ENCODE assay signal across 8 mouse cellular contexts in genomic region chr1:193160317-193161032, GRCm38 (mm10). TPM values are rescaled to one million over a fixed set of nuclear protein-coding genes. Genes with fewer than 3 reads are reported as not detected.
A peak's percentile ranks its signal among the peaks of the same experiment; 100 is the strongest.
DNase-seq lines count a peak whose midpoint lies in the region; ATAC-seq lines count a peak whose summit lies in the region.

No protein-coding gene starts in this region.

- H3K4me2 ChIP-seq in limb, embryonic 12.5 days = peak overlapping the region; percentile 54
- H3K4me2 ChIP-seq in midbrain, embryonic 11.5 days = peak overlapping the region; percentile 42
- H3K4me2 ChIP-seq in stomach, embryonic 14.5 days (replicated peaks; ENCODE audit: low read depth, low read length) = peak overlapping the region; percentile 49

- peaks cover 17% of the 10 kb centered on the region for H3K4me1 ChIP-seq in limb, embryonic 12.5 days (replicated peaks)
- 0 out of 2 replicates have a peak, but pooled peaks cover 2% of the 10 kb centered on the region for H3K4me1 ChIP-seq in midbrain, embryonic 11.5 days (ENCODE audit: control insufficient read depth, insufficient read depth, low read length)
- peaks cover 29% of the 10 kb centered on the region for H3K4me1 ChIP-seq in stomach, embryonic 14.5 days (ENCODE audit: control insufficient read depth, insufficient read depth, low read length)

- H3K9me3 ChIP-seq in limb, embryonic 12.5 days = no peaks in the 10 kb centered on the region
- no peaks in the 10 kb centered on the region for H3K9me3 ChIP-seq in midbrain, embryonic 11.5 days (ENCODE audit: control insufficient read depth, low read length)
- H3K9me3 ChIP-seq in stomach, embryonic 14.5 days (ENCODE audit: control insufficient read depth, low read depth, low read length) = no peaks in the 10 kb centered on the region

- H3K36me3 ChIP-seq in limb, embryonic 12.5 days = no peaks in the 10 kb centered on the region
- no peaks in the 10 kb centered on the region for H3K36me3 ChIP-seq in midbrain, embryonic 11.5 days (ENCODE audit: control insufficient read depth, insufficient read depth, low read length)
- H3K36me3 ChIP-seq in stomach, embryonic 14.5 days (ENCODE audit: control insufficient read depth, insufficient read depth, low read length) = no peaks in the 10 kb centered on the region; the same call in 1 of the 2 replicates

- intact Hi-C loops in heart, postnatal 36 days (cut with DNase I) = no loop called here

- peak; percentile 36; the same call in 1 of the 2 replicates for ATAC-seq in erythroblast, adult 5-6 weeks (replicated peaks; ENCODE audit: low FRiP score, poor library complexity, severe bottlenecking)
- ATAC-seq in limb, embryonic 12.5 days (ENCODE audit: insufficient number of reproducible peaks, insufficient read depth, low FRiP score, low TSS enrichment, low read depth) = 0 out of 2 replicates have a peak, but pooled peaks have one; percentile 59
- ATAC-seq in midbrain, embryonic 11.5 days (ENCODE audit: low FRiP score) = peak; percentile 76
- ATAC-seq in stomach, embryonic 14.5 days (ENCODE audit: insufficient number of reproducible peaks, insufficient read depth, low FRiP score, low read depth) = peak; percentile 66; the same call in 1 of the 2 replicates
- ATAC-seq in erythroid progenitor cell, adult 5-6 weeks (replicated peaks; ENCODE audit: low FRiP score, poor library complexity, severe bottlenecking) = no peak

- H3K9ac ChIP-seq in limb, embryonic 12.5 days (replicated peaks) = peak overlapping the region; percentile 37; the same call in 1 of the 2 replicates
- peak overlapping the region; percentile 38; the same call in 1 of the 2 replicates for H3K9ac ChIP-seq in midbrain, embryonic 11.5 days (ENCODE audit: low read length)
- H3K9ac ChIP-seq in stomach, embryonic 14.5 days (replicated peaks; ENCODE audit: low read depth, low read length) = 0 out of 2 replicates have a peak overlapping the region, but pooled peaks have one; percentile 10

- 17% methylated on average over 18 of the region's 18 CpGs for WGBS in limb, embryonic 12.5 days
- WGBS in midbrain, embryonic 11.5 days = 16% methylated on average over 18 of the region's 18 CpGs
- 14% methylated on average over 18 of the region's 18 CpGs for WGBS in stomach, embryonic 14.5 days

- H3K4me3 ChIP-seq in limb, embryonic 12.5 days (replicated peaks) = peak overlapping the region; percentile 27
- no peak overlapping the region for H3K4me3 ChIP-seq in midbrain, embryonic 11.5 days (ENCODE audit: low read depth, low read length)
- peak overlapping the region; percentile 16 for H3K4me3 ChIP-seq in stomach, embryonic 14.5 days (ENCODE audit: low read depth, low read length)

- peak; percentile 64 for DNase-seq in urinary bladder, postnatal 14 days (ENCODE audit: low spot score)
- no peak for DNase-seq in urinary bladder, postnatal 10 days (ENCODE audit: low spot score)
- DNase-seq in heart, postnatal 36 days = peak; percentile 26 to 60
- peak; percentile 96 for DNase-seq in midbrain, embryonic 11.5 days (ENCODE audit: low spot score, missing footprints)

- H3K27me3 ChIP-seq in limb, embryonic 12.5 days = peaks cover 4% of the 10 kb centered on the region; the same call in 1 of the 2 replicates
- no peaks in the 10 kb centered on the region for H3K27me3 ChIP-seq in midbrain, embryonic 11.5 days (ENCODE audit: control insufficient read depth, insufficient read depth, low read length)
- no peaks in the 10 kb centered on the region for H3K27me3 ChIP-seq in stomach, embryonic 14.5 days (ENCODE audit: control insufficient read depth, insufficient read depth, low read length)

- no peak overlapping the region for H3K27ac ChIP-seq in limb, embryonic 12.5 days
- H3K27ac ChIP-seq in midbrain, embryonic 11.5 days (ENCODE audit: low read depth, low read length) = no peak overlapping the region
- peak overlapping the region; percentile 10; the same call in 1 of the 2 replicates for H3K27ac ChIP-seq in stomach, embryonic 14.5 days (ENCODE audit: low read length)

RNA-seq across cellular contexts. Expression of gene A130010J15Rik, which starts 7.4 kb away (rescaled TPM):
- 2.9 and 5.0 TPM in 2 replicates for total RNA-seq in erythroblast, adult 5-6 weeks (2015; ENCODE audit: low replicate concordance)
- total RNA-seq in erythroblast, adult 5-6 weeks (2017; ENCODE audit: low replicate concordance) = 1.3 and 1.4 TPM in 2 replicates
- total RNA-seq in heart, postnatal 36 days (2021) = 1 to 10 TPM; 3.2 to 4.4 TPM
- 14.9 and 16.3 TPM in 2 replicates for polyA plus RNA-seq in limb, embryonic 12.5 days (2016; fragmentation: Nextera tagmentation; extraction: Ambion mirVana)
- polyA plus RNA-seq in midbrain, embryonic 11.5 days (2014; fragmentation: Nextera tagmentation; extraction: Ambion mirVana) = 14.9 and 17.9 TPM in 2 replicates
- polyA plus RNA-seq in stomach, embryonic 14.5 days (2014; fragmentation: Nextera tagmentation; extraction: Ambion mirVana) = 16.6 and 18.5 TPM in 2 replicates
- total RNA-seq in erythroid progenitor cell, adult 5-6 weeks (2015; ENCODE audit: low replicate concordance) = 0.36 and 1.7 TPM in 2 replicates
- 0.77 and 4.3 TPM in 2 replicates for total RNA-seq in erythroid progenitor cell, adult 5-6 weeks (2017; ENCODE audit: low replicate concordance)

RNA-seq across cellular contexts. Expression of gene Irf6, which starts 7.6 kb away (rescaled TPM):
- total RNA-seq in erythroblast, adult 5-6 weeks (2015; ENCODE audit: low replicate concordance) = not detected in 2 replicates
- total RNA-seq in erythroblast, adult 5-6 weeks (2017; ENCODE audit: low replicate concordance) = 0.42 TPM in 1 of 2 replicates, not detected in the other
- 1 to 10 TPM; 1.4 to 2.6 TPM for total RNA-seq in heart, postnatal 36 days (2021)
- polyA plus RNA-seq in limb, embryonic 12.5 days (2016; fragmentation: Nextera tagmentation; extraction: Ambion mirVana) = 8.7 and 10.9 TPM in 2 replicates
- polyA plus RNA-seq in midbrain, embryonic 11.5 days (2014; fragmentation: Nextera tagmentation; extraction: Ambion mirVana) = 1.5 and 2.8 TPM in 2 replicates
- polyA plus RNA-seq in stomach, embryonic 14.5 days (2014; fragmentation: Nextera tagmentation; extraction: Ambion mirVana) = 56.6 and 61.0 TPM in 2 replicates
- not detected in 2 replicates for total RNA-seq in erythroid progenitor cell, adult 5-6 weeks (2015; ENCODE audit: low replicate concordance)
- total RNA-seq in erythroid progenitor cell, adult 5-6 weeks (2017; ENCODE audit: low replicate concordance) = 0.26 TPM in 1 of 2 replicates, not detected in the other

RNA-seq across cellular contexts. Expression of gene Diexf, which starts 30.4 kb away (rescaled TPM):
- total RNA-seq in erythroblast, adult 5-6 weeks (2015; ENCODE audit: low replicate concordance) = 1.9 and 12.7 TPM in 2 replicates
- total RNA-seq in erythroblast, adult 5-6 weeks (2017; ENCODE audit: low replicate concordance) = 2.7 and 2.8 TPM in 2 replicates
- total RNA-seq in heart, postnatal 36 days (2021) = 10 to 100 TPM in 1 of 2 experiments, 1 to 10 TPM in 1; 9.6 to 10.9 TPM
- 12.0 TPM in 2 replicates for polyA plus RNA-seq in limb, embryonic 12.5 days (2016; fragmentation: Nextera tagmentation; extraction: Ambion mirVana)
- 8.5 and 10.7 TPM in 2 replicates for polyA plus RNA-seq in midbrain, embryonic 11.5 days (2014; fragmentation: Nextera tagmentation; extraction: Ambion mirVana)
- polyA plus RNA-seq in stomach, embryonic 14.5 days (2014; fragmentation: Nextera tagmentation; extraction: Ambion mirVana) = 10.6 and 10.9 TPM in 2 replicates
- 3.4 and 19.1 TPM in 2 replicates for total RNA-seq in erythroid progenitor cell, adult 5-6 weeks (2015; ENCODE audit: low replicate concordance)
- total RNA-seq in erythroid progenitor cell, adult 5-6 weeks (2017; ENCODE audit: low replicate concordance) = 1.4 and 1.5 TPM in 2 replicates

RNA-seq across cellular contexts. Expression of gene Traf3ip3, which starts 41.0 kb away (rescaled TPM):
- total RNA-seq in erythroblast, adult 5-6 weeks (2015; ENCODE audit: low replicate concordance) = 11.9 and 23.1 TPM in 2 replicates
- 18.1 and 40.7 TPM in 2 replicates for total RNA-seq in erythroblast, adult 5-6 weeks (2017; ENCODE audit: low replicate concordance)
- 1 to 10 TPM; 1.2 to 1.9 TPM for total RNA-seq in heart, postnatal 36 days (2021)
- polyA plus RNA-seq in limb, embryonic 12.5 days (2016; fragmentation: Nextera tagmentation; extraction: Ambion mirVana) = 4.3 and 4.5 TPM in 2 replicates
- polyA plus RNA-seq in midbrain, embryonic 11.5 days (2014; fragmentation: Nextera tagmentation; extraction: Ambion mirVana) = 0.77 and 1.4 TPM in 2 replicates
- polyA plus RNA-seq in stomach, embryonic 14.5 days (2014; fragmentation: Nextera tagmentation; extraction: Ambion mirVana) = 1.4 and 2.8 TPM in 2 replicates
- total RNA-seq in erythroid progenitor cell, adult 5-6 weeks (2015; ENCODE audit: low replicate concordance) = 13.0 and 59.9 TPM in 2 replicates
- total RNA-seq in erythroid progenitor cell, adult 5-6 weeks (2017; ENCODE audit: low replicate concordance) = 6.7 and 8.6 TPM in 2 replicates

RNA-seq across cellular contexts. Expression of gene Lamb3, which starts 47.0 kb away (rescaled TPM):
- total RNA-seq in erythroblast, adult 5-6 weeks (2015; ENCODE audit: low replicate concordance) = 0.58 and 11.1 TPM in 2 replicates
- 1.8 and 4.1 TPM in 2 replicates for total RNA-seq in erythroblast, adult 5-6 weeks (2017; ENCODE audit: low replicate concordance)
- total RNA-seq in heart, postnatal 36 days (2021) = 10 to 100 TPM; 10.2 to 13.0 TPM
- polyA plus RNA-seq in limb, embryonic 12.5 days (2016; fragmentation: Nextera tagmentation; extraction: Ambion mirVana) = 2.0 and 2.2 TPM in 2 replicates
- polyA plus RNA-seq in midbrain, embryonic 11.5 days (2014; fragmentation: Nextera tagmentation; extraction: Ambion mirVana) = 0.11 TPM in 1 of 2 replicates, not detected in the other
- polyA plus RNA-seq in stomach, embryonic 14.5 days (2014; fragmentation: Nextera tagmentation; extraction: Ambion mirVana) = 9.7 and 13.7 TPM in 2 replicates
- total RNA-seq in erythroid progenitor cell, adult 5-6 weeks (2015; ENCODE audit: low replicate concordance) = 13.0 TPM in 1 of 2 replicates, not detected in the other
- 1.3 TPM in 1 of 2 replicates, not detected in the other for total RNA-seq in erythroid progenitor cell, adult 5-6 weeks (2017; ENCODE audit: low replicate concordance)
